Mouse (Mus musculus): ENCODE data around the gene Cass4.

Gene Cass4

DNA sequence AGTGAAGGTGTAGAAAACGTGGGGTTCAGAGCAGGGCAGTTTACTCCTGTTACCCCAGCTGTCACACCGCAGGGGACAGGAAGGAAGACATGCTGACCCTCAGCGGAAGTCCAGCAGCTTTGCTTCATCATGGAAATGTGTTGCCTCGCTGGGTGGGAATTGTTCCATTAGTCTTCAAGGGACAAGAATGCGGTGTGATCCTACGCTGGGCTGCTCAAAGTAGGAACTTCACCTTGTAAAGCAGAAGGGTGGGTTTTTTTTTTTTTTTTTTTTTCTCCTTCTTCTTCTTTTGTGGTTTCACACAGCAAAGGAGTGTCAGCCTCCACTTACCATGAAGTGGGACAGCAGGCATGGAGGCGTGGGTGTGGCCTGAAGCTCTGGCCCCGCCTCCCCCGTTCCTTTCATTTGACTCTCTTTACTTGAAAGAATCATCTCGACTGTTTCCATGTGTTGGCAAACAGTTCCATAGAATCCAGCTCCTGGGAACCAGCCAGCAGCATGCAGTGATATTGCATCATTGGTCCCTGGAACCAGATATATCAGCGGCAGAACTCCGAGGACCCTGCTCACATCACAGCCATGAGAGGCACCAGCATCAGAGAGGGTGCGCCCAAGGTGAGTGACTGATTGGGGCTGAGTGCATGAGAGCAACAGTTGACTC, at the start of gene Cass4:
Gene Cass4 (plus strand): TSS at position 404 of the 661 bp plus-strand sequence.
- peak; percentile 67 for DNase-seq (ENCODE audit: low read depth, low spot score)

- no peak for DNase-seq (ENCODE audit: low read depth, low spot score)
These were observed 48.9 kb upstream of the Cass4 start for GRCm38 (mm10) chr2:172344669-172345068.

DNA sequence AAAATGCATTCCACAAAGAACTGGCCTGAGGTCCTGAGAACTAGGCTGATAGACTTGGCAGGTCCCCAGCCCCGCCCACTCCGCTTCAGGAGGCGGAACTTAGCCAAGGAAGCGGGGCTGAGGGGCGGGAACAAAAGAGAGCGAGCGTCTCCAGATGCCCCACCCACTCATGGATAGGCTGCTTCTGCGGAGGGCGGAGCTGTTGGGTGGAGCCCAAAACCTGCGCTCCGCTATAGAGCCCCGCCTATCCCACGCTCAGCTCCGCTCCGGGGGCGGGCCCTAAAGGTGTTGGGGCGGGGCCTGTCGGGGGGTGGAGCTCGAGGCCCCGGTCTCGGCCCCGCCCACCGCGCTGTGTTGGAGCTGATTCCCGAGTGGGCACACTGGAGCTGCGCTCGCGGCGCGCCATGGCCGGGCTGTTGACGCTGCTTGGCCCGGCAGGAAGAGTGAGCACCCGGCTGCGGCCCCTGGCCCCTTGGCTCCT, 48.3 kb upstream of the Cass4 start, which contains the start of gene Fam210b:
Gene Fam210b (plus strand): TSS at position 308 of the 481 bp plus-strand sequence.
- DNase-seq (ENCODE audit: low read depth, low spot score), result peak; percentile 97

DNA sequence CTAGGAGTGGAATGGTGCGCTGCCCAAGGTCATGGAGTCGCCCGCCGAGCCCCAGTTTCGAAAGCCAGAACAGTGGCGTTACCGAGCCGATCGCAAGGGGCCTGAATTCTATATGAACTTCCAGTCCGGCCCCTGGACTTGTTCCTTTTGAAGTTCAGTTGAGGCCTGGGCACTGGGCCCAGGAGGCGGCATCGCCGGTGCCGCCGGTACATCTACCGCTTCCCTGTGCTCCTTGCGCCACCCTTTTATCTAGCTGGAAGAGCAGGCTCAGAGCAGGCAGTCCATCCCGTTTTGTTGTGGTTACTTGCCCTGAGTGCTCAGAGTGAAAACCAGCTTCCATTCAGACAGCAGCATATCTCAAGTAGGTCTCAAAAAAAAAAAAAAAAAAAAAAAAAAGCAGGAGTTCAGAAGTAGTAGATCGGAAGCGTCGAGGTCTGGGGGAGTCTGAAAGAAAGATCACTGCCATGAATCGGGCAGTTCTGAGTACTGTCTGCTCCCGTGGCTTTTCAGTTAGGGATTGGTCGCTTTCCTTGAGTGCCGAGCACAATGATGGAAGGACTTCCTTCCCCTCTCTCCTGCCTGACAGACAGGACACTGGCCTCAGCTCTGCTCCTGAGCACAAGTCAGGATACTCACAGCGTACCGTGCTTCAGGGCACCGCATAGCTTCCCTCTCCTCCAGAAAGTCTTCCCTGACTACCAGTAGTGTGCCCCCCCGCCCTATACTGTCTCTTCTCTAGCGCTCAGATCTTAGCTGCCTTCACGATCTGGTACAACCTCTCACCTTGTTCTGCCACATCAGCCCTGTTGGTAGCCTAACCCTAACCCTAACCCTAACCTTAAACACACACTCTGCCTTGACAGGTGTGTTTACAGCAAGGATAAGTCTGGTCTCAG, 47.3 kb upstream of the Cass4 start:
- DNase-seq (ENCODE audit: low read depth, low spot score), result no peak

DNA sequence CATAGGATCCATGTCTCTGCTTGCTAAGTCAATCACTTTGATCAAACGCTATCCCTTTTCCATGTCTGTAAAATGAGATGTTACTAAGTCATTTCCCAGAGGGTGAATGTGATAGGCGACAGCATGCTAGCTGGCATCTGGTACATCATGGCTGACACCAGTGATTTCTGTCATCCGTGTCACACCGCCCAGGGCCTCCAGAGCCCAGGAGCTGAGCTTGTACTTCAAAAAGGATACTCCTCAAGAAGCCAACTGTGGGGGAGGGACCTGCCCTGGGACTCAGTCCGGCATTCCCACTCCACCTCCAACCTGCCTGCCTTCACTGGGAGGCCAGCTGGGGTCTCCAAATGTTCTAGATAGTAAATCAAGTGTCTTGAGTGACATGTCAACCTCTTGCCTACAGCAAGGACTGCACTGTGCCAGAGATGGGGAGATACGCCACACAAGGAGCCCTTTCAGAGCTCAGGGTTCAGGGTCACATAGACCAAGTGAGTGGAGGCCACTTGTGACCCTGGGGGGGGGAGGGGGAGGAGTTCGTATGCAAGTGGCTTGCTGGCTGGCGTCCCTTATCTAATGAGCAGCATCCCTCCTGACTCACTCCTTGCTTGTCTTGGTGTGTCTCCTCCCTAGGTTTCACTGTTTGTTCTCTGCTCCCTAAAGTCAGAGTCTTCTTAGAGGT, 46.5 kb upstream of the Cass4 start:
- no peak for DNase-seq (ENCODE audit: low read depth, low spot score)

DNA sequence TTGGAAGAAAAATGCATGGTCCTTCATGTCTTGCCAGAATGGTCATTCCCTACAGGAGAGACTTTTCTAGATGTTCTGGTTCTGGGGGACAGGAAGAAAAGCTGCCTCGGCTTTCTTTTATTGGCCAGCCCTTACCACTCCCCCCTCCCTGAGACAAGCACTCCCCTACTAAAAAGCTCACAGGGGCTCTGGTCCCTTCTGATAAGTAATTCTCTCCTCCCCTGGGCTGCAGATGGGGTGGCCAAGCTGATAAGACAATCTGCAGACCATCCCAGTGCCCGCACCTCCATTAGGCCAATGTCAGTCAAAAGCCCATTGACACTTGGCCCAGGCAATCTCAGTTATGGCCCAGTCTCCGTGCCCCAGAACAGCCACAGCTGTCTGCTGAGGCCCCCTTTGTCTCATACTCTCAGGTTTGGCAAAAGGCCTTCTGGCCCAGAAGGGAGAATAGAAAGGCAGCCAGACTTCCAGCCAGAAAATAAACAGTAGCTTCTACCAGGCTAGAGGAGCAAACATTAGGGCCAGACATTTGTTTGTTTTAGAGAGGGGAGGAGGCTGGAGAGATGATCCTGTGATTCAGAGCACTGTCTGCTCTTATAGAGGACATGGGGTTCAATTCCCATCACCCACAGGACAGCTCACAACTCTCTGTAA, 45.2 kb upstream of the Cass4 start:
- DNase-seq (ENCODE audit: low read depth, low spot score), result no peak

DNA sequence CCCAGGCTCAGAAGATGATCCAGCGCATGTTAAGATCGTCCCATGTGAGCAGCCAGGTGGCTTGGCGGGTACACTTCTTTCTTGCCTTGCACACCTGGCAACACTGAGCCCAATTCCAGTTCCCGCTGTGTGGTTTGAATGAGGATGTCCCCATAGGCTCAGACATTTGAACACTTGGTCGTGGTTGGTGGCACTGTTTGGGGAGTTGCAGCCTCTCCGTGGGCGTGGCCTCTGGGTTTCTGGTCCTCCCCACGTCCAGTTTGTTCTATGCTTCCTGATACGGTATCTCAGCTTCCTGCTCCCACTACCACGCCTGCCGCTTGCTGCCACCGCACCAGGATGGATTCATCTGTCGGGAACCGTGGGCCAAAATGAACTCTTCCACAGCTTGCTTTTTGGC, 43.8 kb upstream of the Cass4 start:
- no peak for DNase-seq (ENCODE audit: low read depth, low spot score)

DNA sequence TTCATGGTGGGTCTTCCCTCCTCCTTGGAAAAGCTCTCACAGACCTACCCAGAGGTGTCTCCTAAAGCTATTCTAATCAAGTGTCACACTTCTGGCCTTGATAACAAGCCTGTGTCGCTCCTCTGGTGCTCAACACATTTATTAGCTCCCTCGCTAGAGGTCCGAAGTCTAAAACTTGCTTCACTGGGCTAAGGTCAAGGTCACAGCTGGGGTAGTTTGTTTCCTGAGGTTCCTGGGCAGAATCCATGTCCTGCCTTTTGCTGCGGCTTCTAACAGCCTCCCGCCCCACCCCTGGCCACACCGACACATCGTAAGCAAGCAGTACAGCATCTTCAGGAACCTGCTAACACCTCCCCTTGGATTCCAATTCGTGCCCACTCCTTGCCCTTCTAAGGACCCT, 42.8 kb upstream of the Cass4 start:
- no peak for DNase-seq (ENCODE audit: low read depth, low spot score)

GRCm38 (mm10) chr2:172353218-172353617, 40.4 kb upstream of the Cass4 start:
- DNase-seq (ENCODE audit: low read depth, low spot score), result no peak

GRCm38 (mm10) chr2:172354761-172355160, 38.8 kb upstream of the Cass4 start:
- no peak for DNase-seq (ENCODE audit: low read depth, low spot score)

- no peak for DNase-seq (ENCODE audit: low read depth, low spot score)
These were observed 37.8 kb upstream of the Cass4 start for GRCm38 (mm10) chr2:172355833-172356232.

DNA sequence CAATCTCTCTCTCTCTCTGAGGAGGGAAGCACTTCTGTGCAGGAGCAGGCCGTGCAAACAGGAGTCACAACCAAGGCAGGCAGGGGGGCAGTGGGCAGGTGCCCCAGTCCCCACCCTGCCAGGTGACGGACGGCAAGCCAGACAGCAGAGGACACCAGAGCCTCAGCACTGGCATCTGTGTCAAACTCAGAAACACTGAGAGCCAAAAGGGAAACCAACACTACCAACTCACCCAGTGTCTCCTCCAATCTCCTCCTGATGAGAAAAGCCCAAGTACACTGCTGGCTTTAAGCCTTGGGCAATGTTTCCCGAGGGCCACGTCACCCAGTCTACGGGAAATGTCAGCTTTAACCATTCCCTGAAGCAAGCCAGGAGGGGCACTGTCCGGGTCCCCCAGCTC, 30.4 kb upstream of the Cass4 start:
- no peak for DNase-seq (ENCODE audit: low read depth, low spot score)

DNA sequence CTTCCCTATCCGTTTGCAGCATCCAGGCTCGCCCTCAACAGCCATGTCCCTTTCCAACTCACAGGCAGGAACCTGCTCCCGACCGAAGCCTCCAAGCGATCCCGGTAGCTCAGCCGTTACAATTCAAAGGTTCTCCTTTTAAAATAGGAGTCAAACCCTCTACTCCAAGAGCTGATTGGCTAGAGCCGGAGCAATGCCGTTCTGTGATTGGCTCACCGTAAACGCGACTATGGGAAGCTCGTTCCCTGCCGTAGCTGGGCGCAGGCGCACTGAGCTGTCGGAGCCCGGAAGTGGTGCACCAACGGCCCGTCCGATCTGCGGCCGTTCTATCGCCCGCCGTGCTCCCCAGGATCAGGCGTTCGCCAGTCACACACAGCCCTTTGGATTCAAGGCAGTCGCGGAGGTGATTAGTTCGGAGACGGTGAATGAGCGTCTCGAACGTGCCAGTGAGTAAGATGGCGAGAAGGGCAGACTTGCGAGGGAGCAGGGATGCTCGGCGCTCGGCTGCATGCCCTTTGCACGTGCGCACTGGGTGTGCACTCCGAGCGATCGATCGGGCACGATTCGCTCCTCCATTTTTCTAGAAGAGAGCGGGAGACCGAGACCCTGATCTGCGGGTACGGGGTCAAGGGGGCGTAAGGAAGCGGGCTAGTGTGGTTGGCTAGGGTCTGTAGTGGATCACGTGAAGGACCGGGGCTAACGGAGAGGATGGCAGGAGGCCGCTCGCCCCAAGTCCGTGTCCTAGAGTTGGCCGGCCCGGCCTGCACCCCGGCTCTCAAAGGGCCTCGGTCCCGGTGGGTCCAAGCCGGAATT, 23.0 kb upstream of the Cass4 start, which contains the start of the genes Aurka and Cstf1:
Gene Aurka (minus strand): TSS at position 125 of the 813 bp plus-strand sequence.
Gene Cstf1 (plus strand): TSS at position 271 of the 813 bp plus-strand sequence.
- peak; percentile 98 for DNase-seq (ENCODE audit: low read depth, low spot score)

DNA sequence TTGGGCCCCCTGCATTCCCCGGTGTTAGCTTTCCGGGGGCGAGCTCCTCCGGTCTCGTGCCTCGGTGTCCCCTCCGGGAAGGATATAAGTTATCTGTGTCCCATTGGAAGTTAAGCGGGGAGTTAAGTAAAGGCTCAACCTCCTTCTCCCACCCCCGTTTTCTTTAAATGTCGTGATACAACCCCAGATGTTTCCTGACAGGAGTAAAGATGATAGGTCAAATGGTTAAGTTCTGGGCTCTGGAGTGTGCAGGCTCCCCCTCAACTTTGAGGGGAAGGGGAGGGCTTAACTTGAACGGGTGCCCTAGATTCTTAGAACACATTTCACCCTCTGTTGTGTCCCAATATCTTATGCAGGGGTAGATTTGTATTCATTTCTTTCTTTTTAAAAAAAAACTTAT, 22.3 kb upstream of the Cass4 start:
- DNase-seq (ENCODE audit: low read depth, low spot score), result no peak

DNA sequence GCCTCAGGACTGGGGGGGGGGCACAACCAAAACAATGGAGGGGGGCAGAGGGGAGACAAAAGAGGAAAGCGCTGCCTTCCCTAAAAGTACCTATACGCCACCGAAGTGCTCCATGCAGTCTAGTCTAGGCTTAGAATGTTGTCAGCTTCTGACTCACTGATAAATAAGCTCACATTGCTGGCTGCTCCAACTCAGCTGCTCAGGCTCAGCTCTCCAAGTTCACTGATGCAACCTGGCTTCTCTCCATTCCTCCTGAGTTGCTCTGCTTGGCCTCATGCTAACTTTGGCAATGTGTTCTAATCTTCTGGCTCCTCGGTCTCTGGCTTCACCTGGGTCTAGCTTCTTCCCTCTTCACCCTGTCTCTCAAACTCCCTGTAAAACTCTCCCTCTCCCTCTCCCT, 17.0 kb upstream of the Cass4 start:
- DNase-seq (ENCODE audit: low read depth, low spot score), result no peak

DNA sequence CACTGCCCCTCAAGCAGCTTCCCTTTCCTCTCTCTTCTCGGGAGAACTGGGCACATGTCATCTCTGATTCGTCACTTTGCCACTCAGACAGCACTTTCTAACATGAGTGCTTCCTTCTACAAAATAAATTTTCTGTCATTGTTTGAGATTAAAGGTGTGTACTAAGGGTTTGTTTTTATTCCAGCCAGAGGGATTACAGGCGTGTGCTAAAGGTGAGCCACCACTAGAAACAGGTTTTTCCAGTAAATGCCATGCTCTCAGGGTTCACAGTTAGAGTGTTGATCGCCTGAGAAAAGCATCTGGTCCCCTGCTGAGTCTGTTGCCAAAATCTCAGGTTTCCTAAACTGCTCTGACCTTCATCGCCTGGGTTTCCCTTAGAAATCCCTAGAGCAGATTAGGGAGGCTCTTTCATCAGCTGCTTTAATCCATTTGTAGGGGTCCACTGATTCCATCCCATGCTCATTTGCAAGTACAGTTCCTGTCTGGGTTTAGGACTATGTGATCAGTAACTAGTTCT, 16.5 kb upstream of the Cass4 start:
- DNase-seq (ENCODE audit: low read depth, low spot score), result no peak

GRCm38 (mm10) chr2:172378332-172378731, 15.3 kb upstream of the Cass4 start:
- peak; percentile 61 for DNase-seq (ENCODE audit: low read depth, low spot score)

DNA sequence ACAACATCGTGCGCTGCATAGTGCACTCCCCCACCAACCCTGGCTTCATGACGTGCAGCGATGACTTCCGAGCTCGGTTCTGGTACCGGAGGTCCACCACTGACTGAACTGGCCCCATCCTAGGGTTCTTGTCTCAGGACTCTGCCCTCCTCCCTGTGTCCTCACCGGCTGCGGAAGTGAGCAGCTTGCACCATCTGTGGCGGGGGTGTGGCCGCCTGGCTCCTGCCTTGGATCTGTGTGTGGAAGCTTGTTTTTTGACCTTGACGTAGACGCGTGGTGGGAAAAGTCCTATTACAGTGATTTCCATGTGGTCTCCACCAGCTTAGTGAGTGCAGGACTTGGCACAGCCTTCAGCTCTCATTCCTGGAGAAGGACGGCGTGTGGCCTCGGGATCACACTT, 13.1 kb upstream of the Cass4 start:
- DNase-seq (ENCODE audit: low read depth, low spot score), result no peak

DNA sequence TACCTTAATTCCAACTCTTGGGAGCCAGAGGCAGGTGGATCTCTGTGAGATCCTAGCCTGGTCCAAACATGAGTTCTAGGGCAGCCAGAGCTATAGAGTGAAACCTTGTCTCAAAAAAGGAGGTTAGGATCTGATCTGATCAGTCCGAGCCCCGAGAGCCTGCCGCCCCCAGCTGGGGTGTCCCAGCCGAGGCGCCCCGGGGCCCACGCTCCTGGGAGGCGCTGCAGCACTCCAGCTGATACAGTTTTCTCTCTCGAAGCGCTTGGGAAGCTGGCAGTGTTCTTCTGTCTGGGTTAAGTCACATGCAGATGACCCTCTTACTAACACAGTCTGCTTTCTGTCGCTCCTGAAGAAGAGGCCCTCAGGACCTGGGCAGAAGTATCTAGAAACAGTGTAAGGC, 12.3 kb upstream of the Cass4 start:
- no peak for DNase-seq (ENCODE audit: low read depth, low spot score)

DNA sequence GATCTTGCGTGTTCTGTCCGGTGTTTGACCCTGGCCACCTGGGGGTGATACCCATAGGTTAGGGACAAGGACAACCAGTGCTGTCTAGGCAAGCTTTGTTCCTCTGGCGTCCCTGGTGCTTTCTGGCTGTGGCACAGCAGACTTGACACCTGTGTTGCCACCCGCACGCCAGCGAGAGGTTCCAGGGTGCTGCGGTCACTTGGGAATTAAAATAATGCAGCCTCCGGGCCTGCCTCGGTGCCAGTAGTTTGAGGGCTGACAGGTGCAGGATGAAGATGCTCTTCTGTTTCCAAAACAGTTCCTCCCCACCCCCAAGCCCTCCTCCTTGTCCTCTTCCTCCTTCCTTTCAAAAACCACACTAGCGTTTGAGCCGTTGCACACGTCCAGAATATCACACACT, 11.7 kb upstream of the Cass4 start:
- no peak for DNase-seq (ENCODE audit: low read depth, low spot score)

Data from A20 (cell line).